8 mouse cellular contexts compared by ENCODE assay signal in the genomic region with DNA sequence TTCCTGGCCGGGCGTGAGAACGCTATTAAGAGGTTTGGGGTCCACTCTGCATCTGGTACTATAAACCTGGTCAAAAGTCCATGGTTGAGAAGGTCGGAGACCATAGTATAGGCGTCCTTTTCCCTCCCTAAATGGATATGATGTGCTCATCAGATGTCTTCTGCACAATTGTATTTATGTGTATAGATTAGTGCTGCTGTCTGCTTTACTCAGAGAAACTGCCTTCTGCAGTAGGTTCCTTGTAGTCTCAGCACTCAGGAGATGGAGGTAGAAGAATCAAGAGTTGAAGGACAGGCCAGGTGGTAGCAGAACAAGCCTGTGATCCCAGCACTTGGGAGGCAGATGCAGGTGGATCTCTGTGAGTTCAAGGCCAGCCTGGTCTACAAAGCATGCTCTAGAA. TPM values are rescaled to one million over a fixed set of nuclear protein-coding genes. Genes with fewer than 3 reads are reported as not detected.
A peak's percentile ranks its signal among the peaks of the same experiment; 100 is the strongest.
DNase-seq lines count a peak whose midpoint lies in the region; ATAC-seq and TF ChIP-seq lines count a peak whose summit lies in the region.

No protein-coding gene starts in this region.

- peak overlapping the region; percentile 76 for H3K27ac ChIP-seq in gastrocnemius, adult 2 months
- H3K27ac ChIP-seq in CH12.LX (ENCODE audit: insufficient read depth, low read depth) = no peak overlapping the region
- no peak overlapping the region for H3K27ac ChIP-seq in forebrain, postnatal 0 days (ENCODE audit: low read depth, low read length)
- H3K27ac ChIP-seq in liver, embryonic 13.5 days = no peak overlapping the region; the same call in 1 of the 2 replicates
- no peak overlapping the region for H3K27ac ChIP-seq in stomach, embryonic 15.5 days

- no peak for TF ChIP-seq POLR2A in CH12.LX (IDR thresholded peaks at IDR 0.05; ENCODE audit: low read depth, low read length)

- ATAC-seq in forebrain, postnatal 0 days = 0 out of 2 replicates have a peak, but pooled peaks have one; percentile 8
- 0 out of 2 replicates have a peak, but pooled peaks have one; percentile 35 for ATAC-seq in liver, embryonic 13.5 days (ENCODE audit: low read depth)
- ATAC-seq in stomach, embryonic 15.5 days (ENCODE audit: insufficient read depth, low FRiP score, low read depth) = no peak

- H3K27me3 ChIP-seq in CH12.LX (replicated peaks) = no peaks in the 10 kb centered on the region
- no peaks in the 10 kb centered on the region for H3K27me3 ChIP-seq in forebrain, postnatal 0 days (ENCODE audit: insufficient read depth, low read length)
- H3K27me3 ChIP-seq in liver, embryonic 13.5 days = no peaks in the 10 kb centered on the region
- H3K27me3 ChIP-seq in stomach, embryonic 15.5 days (replicated peaks) = no peaks in the 10 kb centered on the region

- TF ChIP-seq EP300 in CH12.LX (IDR thresholded peaks at IDR 0.05; ENCODE audit: low read length) = no peak

- peak overlapping the region; percentile 66 for H3K4me3 ChIP-seq in gastrocnemius, adult 2 months
- peak overlapping the region; percentile 50 to 56 (median 53) for H3K4me3 ChIP-seq in CH12.LX (replicated peaks in 1 of 3; ENCODE audit: low read depth in 2 of 3, low read length in 2 of 3, poor library complexity in 1 of 3)
- H3K4me3 ChIP-seq in forebrain, postnatal 0 days (ENCODE audit: low read depth, low read length) = peak overlapping the region; percentile 39
- H3K4me3 ChIP-seq in liver, embryonic 13.5 days (replicated peaks) = peak overlapping the region; percentile 52
- H3K4me3 ChIP-seq in stomach, embryonic 15.5 days (replicated peaks) = peak overlapping the region; percentile 43

- dilution Hi-C loops in CH12.LX (cut with MboI; ENCODE audit: extremely low pct_ligation_motif_present, extremely low pct_unique_long_range_greater_than_20kb, low sequenced_read_pairs) = no loop called here

- H3K79me2 ChIP-seq in CH12.LX (replicated peaks; ENCODE audit: control insufficient read depth, extremely low read depth, insufficient read depth, poor library complexity, severe bottlenecking) = no peaks in the 10 kb centered on the region

- in situ Hi-C loops in CH12.LX (cut with MboI; ENCODE audit: low pct_ligation_motif_present, low pct_unique_long_range_greater_than_20kb, low sequenced_read_pairs) = no loop called here

- peaks cover 3% of the 10 kb centered on the region for H3K9me3 ChIP-seq in CH12.LX (replicated peaks; ENCODE audit: low read length)
- H3K9me3 ChIP-seq in forebrain, postnatal 0 days (ENCODE audit: low read length) = no peaks in the 10 kb centered on the region
- no peaks in the 10 kb centered on the region for H3K9me3 ChIP-seq in liver, embryonic 13.5 days (replicated peaks)
- H3K9me3 ChIP-seq in stomach, embryonic 15.5 days = no peaks in the 10 kb centered on the region

- peak overlapping the region; percentile 94 for H3K4me2 ChIP-seq in CH12.LX (ENCODE audit: insufficient read depth, low read depth, poor library complexity, severe bottlenecking)
- H3K4me2 ChIP-seq in forebrain, postnatal 0 days (ENCODE audit: low read depth) = peak overlapping the region; percentile 51
- peak overlapping the region; percentile 64 for H3K4me2 ChIP-seq in liver, embryonic 13.5 days
- H3K4me2 ChIP-seq in stomach, embryonic 15.5 days = peak overlapping the region; percentile 50

- TF ChIP-seq RAD21 in CH12.LX (IDR thresholded peaks at IDR 0.05; ENCODE audit: low read depth, low read length) = no peak

- H3K9ac ChIP-seq in CH12.LX (ENCODE audit: insufficient read depth, low read depth) = peak overlapping the region; percentile 41; the same call in 1 of the 2 replicates
- peak overlapping the region; percentile 40 for H3K9ac ChIP-seq in forebrain, postnatal 0 days
- peak overlapping the region; percentile 42; the same call in 1 of the 2 replicates for H3K9ac ChIP-seq in liver, embryonic 13.5 days
- H3K9ac ChIP-seq in stomach, embryonic 15.5 days = no peak overlapping the region

- H3K36me3 ChIP-seq in CH12.LX (replicated peaks in 1 of 2; ENCODE audit: control insufficient read depth in 1 of 2, insufficient read depth in 1 of 2, low read length in 1 of 2) = no peaks in the 10 kb centered on the region
- no peaks in the 10 kb centered on the region for H3K36me3 ChIP-seq in forebrain, postnatal 0 days (ENCODE audit: insufficient read depth)
- no peaks in the 10 kb centered on the region for H3K36me3 ChIP-seq in liver, embryonic 13.5 days
- H3K36me3 ChIP-seq in stomach, embryonic 15.5 days = no peaks in the 10 kb centered on the region

- intact Hi-C loops in gastrocnemius, adult 2 months (cut with DNase I) = loop anchor here (5.0 to 10.0 kb wide), 2 partner anchors 410 to 603 kb away; a partner anchor contains a TSS

- WGBS in forebrain, postnatal 0 days = 1% methylated on average over 5 of the region's 5 CpGs
- 4% methylated on average over 5 of the region's 5 CpGs for WGBS in liver, embryonic 13.5 days (ENCODE audit: insufficient replicate concordance)
- 6% methylated on average over 5 of the region's 5 CpGs for WGBS in stomach, embryonic 15.5 days

- no peak for DNase-seq in gastrocnemius, adult 2 months
- DNase-seq in gastrocnemius, adult 18-20 months (ENCODE audit: low spot score) = no peak
- DNase-seq in CH12.LX (ENCODE audit: extremely low read depth) = no peak
- DNase-seq in forebrain, postnatal 0 days = peak; percentile 21
- no peak for DNase-seq in liver, embryonic 13.5 days
- DNase-seq in spleen, postnatal 10 days (ENCODE audit: low spot score in 2 of 2) = no peak
- DNase-seq in right cerebral cortex, postnatal 25 days = no peak

- no peak for TF ChIP-seq CTCF in gastrocnemius, adult 2 months (IDR thresholded peaks at IDR 0.05)
- TF ChIP-seq CTCF in CH12.LX (conservative IDR thresholded peaks at IDR 0.05 in 1 of 2, IDR thresholded peaks at IDR 0.05 in 1 of 2; ENCODE audit: low read depth in 2 of 2, low read length in 2 of 2) = no peak
- TF ChIP-seq CTCF in forebrain, postnatal 0 days (IDR thresholded peaks at IDR 0.05; ENCODE audit: low read depth) = no peak

- peaks cover 4 to 21% of the 10 kb centered on the region in 2 experiments for H3K4me1 ChIP-seq in CH12.LX (ENCODE audit: control insufficient read depth in 1 of 2, insufficient read depth in 2 of 2)
- 0 out of 2 replicates have a peak, but pooled peaks cover 3% of the 10 kb centered on the region for H3K4me1 ChIP-seq in forebrain, postnatal 0 days (ENCODE audit: insufficient read depth)
- peaks cover 8% of the 10 kb centered on the region for H3K4me1 ChIP-seq in liver, embryonic 13.5 days (replicated peaks)
- H3K4me1 ChIP-seq in stomach, embryonic 15.5 days = no peaks in the 10 kb centered on the region

TF ChIP-seq in CH12.LX, 34 proteins besides CTCF, POLR2A, EP300 and RAD21:
- TF ChIP-seq USF1 (IDR thresholded peaks at IDR 0.05; ENCODE audit: low read depth, low read length) (no peak), GABPA (IDR thresholded peaks at IDR 0.05; ENCODE audit: insufficient replicate concordance, low read depth, low read length) (no peak), ELF1 (IDR thresholded peaks at IDR 0.05; ENCODE audit: low read depth, low read length) (no peak), NELFE (IDR thresholded peaks at IDR 0.05; ENCODE audit: low read depth, low read length) (no peak), MAFK (IDR thresholded peaks at IDR 0.05; ENCODE audit: insufficient replicate concordance, low read length) (no peak), KAT2A (IDR thresholded peaks at IDR 0.05; ENCODE audit: insufficient replicate concordance, low read length) (no peak), ZKSCAN1 (IDR thresholded peaks at IDR 0.05; ENCODE audit: borderline replicate concordance, low read depth, low read length) (no peak), ZC3H11A (IDR thresholded peaks at IDR 0.05; ENCODE audit: low read depth, low read length) (no peak), TBP (conservative IDR thresholded peaks at IDR 0.05; ENCODE audit: low read depth, low read length) (no peak), POLR2AphosphoS2 (IDR thresholded peaks at IDR 0.05; ENCODE audit: low read depth, low read length) (no peak), MXI1 (IDR thresholded peaks at IDR 0.05; ENCODE audit: low read depth, low read length) (no peak)

RNA-seq across cellular contexts. Expression of a gene that starts 22.6 kb away (rescaled TPM):
- 10 to 100 TPM; 10.9 to 14.1 TPM for total RNA-seq in gastrocnemius, adult 2 months (2021)
- total RNA-seq in gastrocnemius, adult 18-20 months (2021) = 10 to 100 TPM; 11.9 to 13.2 TPM
- total RNA-seq in CH12.LX (2012; rRNA removed) = 7.0 and 8.7 TPM in 2 replicates
- total RNA-seq in CH12.LX (2014; rRNA removed) = 1.3 and 1.5 TPM in 2 replicates
- 6.6 and 8.5 TPM in 2 replicates for polyA plus RNA-seq in CH12.LX (2012; ENCODE audit: insufficient read length, low read depth)
- total RNA-seq in forebrain, postnatal 0 days (2014; rRNA removed) = 3.2 and 5.0 TPM in 2 replicates
- polyA plus RNA-seq in forebrain, postnatal 0 days (2015; fragmentation: Nextera tagmentation; extraction: Ambion mirVana) = 1.3 and 2.0 TPM in 2 replicates
- 2.7 TPM in 2 replicates for polyA plus RNA-seq in liver, embryonic 13.5 days (2015; fragmentation: Nextera tagmentation; extraction: Ambion mirVana)
- 18.1 and 21.7 TPM in 2 replicates for polyA plus RNA-seq in stomach, embryonic 15.5 days (2015; fragmentation: Nextera tagmentation; extraction: Ambion mirVana)
